Mouse (Mus musculus): ENCODE data around the gene C1rb. TPM values are rescaled to one million over a fixed set of nuclear protein-coding genes. Genes with fewer than 3 reads are reported as not detected.

C1rb gene
- polyA plus RNA-seq, 1 experiment from 2014 or later, result not detected

- H3K9me3 ChIP-seq (ENCODE audit: control insufficient read depth, low read length), result no peaks in the 10 kb centered on the region
- DNase-seq (ENCODE audit: low spot score) (no peak), ATAC-seq (replicated peaks; ENCODE audit: low FRiP score) (no peak)
- no peak overlapping the region for H3K9ac ChIP-seq (ENCODE audit: low read depth, low read length)
- no peak overlapping the region for H3K4me3 ChIP-seq (ENCODE audit: low read depth, low read length)
- no peak overlapping the region for H3K4me2 ChIP-seq
- no peaks in the 10 kb centered on the region for H3K36me3 ChIP-seq (ENCODE audit: control insufficient read depth, insufficient read depth, low read length)
- H3K27ac ChIP-seq (ENCODE audit: low read depth, low read length), result no peak overlapping the region
- WGBS, result 50% methylated on average over 4 of the region's 4 CpGs
- no peaks in the 10 kb centered on the region for H3K27me3 ChIP-seq (replicated peaks; ENCODE audit: control insufficient read depth, insufficient read depth, low read length)
- H3K4me1 ChIP-seq (replicated peaks; ENCODE audit: control insufficient read depth, insufficient read depth, low read length), result no peaks in the 10 kb centered on the region
Observed at GRCm38 (mm10) chr6:124630763-124631162, 60.7 kb downstream of the C1rb start.

Other genes starting within 250 kb of the C1rb start
- 39.6 and 41.2 TPM in 2 replicates for gene Pex5, start 155.2 kb upstream of the C1rb start, polyA plus RNA-seq (2014; fragmentation: Nextera tagmentation; extraction: Ambion mirVana)
- 6.1 and 7.6 TPM in 2 replicates for gene Clstn3, start 105.5 kb upstream of the C1rb start, polyA plus RNA-seq (2014; fragmentation: Nextera tagmentation; extraction: Ambion mirVana)
- gene C1rl, start 77.2 kb upstream of the C1rb start, polyA plus RNA-seq (2014; fragmentation: Nextera tagmentation; extraction: Ambion mirVana), result 4.1 and 4.4 TPM in 2 replicates
- 2.8 and 2.9 TPM in 2 replicates for gene C1ra, start 57.9 kb upstream of the C1rb start, polyA plus RNA-seq (2014; fragmentation: Nextera tagmentation; extraction: Ambion mirVana)
- 12.0 and 12.7 TPM in 2 replicates for gene C1s1, start 27.9 kb upstream of the C1rb start, polyA plus RNA-seq (2014; fragmentation: Nextera tagmentation; extraction: Ambion mirVana)
- not detected in 2 replicates for gene C1s2, start 65.8 kb downstream of the C1rb start, polyA plus RNA-seq (2014; fragmentation: Nextera tagmentation; extraction: Ambion mirVana)
- gene Lpcat3, start 92.7 kb downstream of the C1rb start, polyA plus RNA-seq (2014; fragmentation: Nextera tagmentation; extraction: Ambion mirVana), result 84.2 and 90.0 TPM in 2 replicates
- 311 and 329 TPM in 2 replicates for gene Emg1, start 141.9 kb downstream of the C1rb start, polyA plus RNA-seq (2014; fragmentation: Nextera tagmentation; extraction: Ambion mirVana)
- 640 and 660 TPM in 2 replicates for gene Phb2, start 142.0 kb downstream of the C1rb start, polyA plus RNA-seq (2014; fragmentation: Nextera tagmentation; extraction: Ambion mirVana)
- 49.5 and 50.3 TPM in 2 replicates for gene Ptpn6, start 168.4 kb downstream of the C1rb start, polyA plus RNA-seq (2014; fragmentation: Nextera tagmentation; extraction: Ambion mirVana)
- gene Grcc10, start 171.1 kb downstream of the C1rb start, polyA plus RNA-seq (2014; fragmentation: Nextera tagmentation; extraction: Ambion mirVana), result 147 and 167 TPM in 2 replicates
- 0.15 TPM in 1 of 2 replicates, not detected in the other for gene Gm45234, start 185.7 kb downstream of the C1rb start, polyA plus RNA-seq (2014; fragmentation: Nextera tagmentation; extraction: Ambion mirVana)
- 4.4 and 5.5 TPM in 2 replicates for gene Atn1, start 186.2 kb downstream of the C1rb start, polyA plus RNA-seq (2014; fragmentation: Nextera tagmentation; extraction: Ambion mirVana)
- 2.1 and 2.6 TPM in 2 replicates for gene Eno2, start 199.4 kb downstream of the C1rb start, polyA plus RNA-seq (2014; fragmentation: Nextera tagmentation; extraction: Ambion mirVana)
- gene Lrrc23, start 209.4 kb downstream of the C1rb start, polyA plus RNA-seq (2014; fragmentation: Nextera tagmentation; extraction: Ambion mirVana), result 0.11 TPM in 1 of 2 replicates, not detected in the other
- gene Spsb2, start 238.4 kb downstream of the C1rb start, polyA plus RNA-seq (2014; fragmentation: Nextera tagmentation; extraction: Ambion mirVana), result 9.5 and 10.4 TPM in 2 replicates
- 1,267 and 1,294 TPM in 2 replicates for gene Tpi1, start 244.0 kb downstream of the C1rb start, polyA plus RNA-seq (2014; fragmentation: Nextera tagmentation; extraction: Ambion mirVana)